Mouse (Mus musculus): ENCODE data around the gene Cenpe.
"Not testable (repeated sequence)": the region's sequence is repeated elsewhere in the genome, so short reads cannot be mapped to it uniquely, and the experiment has no call there.

Cenpe gene

GRCm38 (mm10) chr3:135211805-135212657, at the start of gene Cenpe:
Gene Cenpe, plus strand, starts transcription at chr3:135212537.
- DNase-seq (ENCODE audit: low read depth in 1 of 2, low spot score in 2 of 2): peak; percentile 55 to 85

DNA sequence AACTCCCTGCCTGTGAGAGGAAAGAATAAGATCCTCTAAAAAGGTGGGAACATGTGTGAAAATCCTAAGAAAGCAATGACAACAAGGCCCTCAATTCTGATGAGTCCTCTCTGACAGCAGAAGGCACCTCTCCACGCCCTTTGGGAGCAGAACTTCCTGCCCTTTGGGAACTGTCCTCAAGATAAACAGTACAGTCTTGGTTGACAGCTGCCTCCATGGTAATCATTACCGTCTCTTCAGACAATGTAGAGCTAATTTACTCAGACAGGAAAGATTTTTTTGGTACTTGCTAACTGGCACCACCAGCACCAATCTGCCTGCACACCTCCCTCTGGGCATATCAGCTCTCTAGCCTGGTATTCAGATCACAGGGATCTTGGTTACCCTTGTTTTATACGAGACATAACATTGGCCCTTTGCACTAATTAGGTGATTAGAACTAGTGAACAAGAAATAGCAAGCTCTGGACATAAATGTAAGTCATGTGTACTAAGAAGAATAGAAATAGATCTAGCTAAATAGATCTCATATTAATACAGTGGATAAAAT, 40.4 kb upstream of the Cenpe start:
- no peak for DNase-seq (ENCODE audit: low read depth in 1 of 2, low spot score in 2 of 2)

DNA sequence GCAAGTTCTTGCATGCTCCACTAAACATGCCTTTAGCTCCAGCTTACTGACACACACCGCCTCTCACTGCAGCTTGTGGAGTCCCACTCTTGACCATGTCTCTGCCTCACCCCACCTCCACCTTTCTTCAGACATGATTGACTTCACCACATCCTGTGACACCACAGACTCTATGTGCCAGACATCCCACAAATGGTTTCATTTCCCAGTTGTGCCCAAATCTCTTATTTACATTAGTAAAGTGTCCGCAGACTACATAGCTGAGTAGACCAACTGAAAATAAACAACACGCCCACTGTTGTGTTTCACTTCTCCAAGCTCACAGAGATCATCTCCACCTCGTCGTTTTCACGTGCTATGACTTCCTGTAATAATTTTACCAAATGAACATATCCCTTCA, 20.5 kb upstream of the Cenpe start:
- DNase-seq (ENCODE audit: low read depth in 1 of 2, low spot score in 2 of 2): no peak

GRCm38 (mm10) chr3:135198051-135198450, 14.3 kb upstream of the Cenpe start:
- not testable (repeated sequence) for DNase-seq (ENCODE audit: low read depth in 1 of 2, low spot score in 2 of 2)

- no peak for DNase-seq (ENCODE audit: low read depth in 1 of 2, low spot score in 2 of 2)
Observed at GRCm38 (mm10) chr3:135200409-135201303, 11.7 kb upstream of the Cenpe start.

DNA sequence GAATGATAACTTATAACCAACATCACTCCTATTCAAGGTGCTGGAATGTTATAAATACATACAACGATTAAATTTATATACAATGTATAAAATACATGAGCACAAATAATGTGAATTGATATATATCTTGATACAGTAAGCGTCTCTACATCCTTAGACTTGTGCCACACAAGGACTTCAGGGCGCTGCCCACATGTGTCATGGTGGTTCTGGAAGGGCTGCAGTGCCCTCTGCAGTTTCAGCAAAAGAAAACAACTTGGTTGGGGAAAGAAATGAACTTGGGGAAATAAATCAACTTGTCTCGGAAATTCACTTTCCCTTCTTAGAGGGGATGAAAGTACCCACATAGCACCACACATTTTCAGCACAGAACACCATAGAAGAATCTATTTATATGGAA, 5.7 kb upstream of the Cenpe start:
- no peak for DNase-seq (ENCODE audit: low read depth in 1 of 2, low spot score in 2 of 2)

GRCm38 (mm10) chr3:135212658-135213350, 467 bp downstream of the Cenpe start:
- no peak for DNase-seq (ENCODE audit: low read depth in 1 of 2, low spot score in 2 of 2)

DNA sequence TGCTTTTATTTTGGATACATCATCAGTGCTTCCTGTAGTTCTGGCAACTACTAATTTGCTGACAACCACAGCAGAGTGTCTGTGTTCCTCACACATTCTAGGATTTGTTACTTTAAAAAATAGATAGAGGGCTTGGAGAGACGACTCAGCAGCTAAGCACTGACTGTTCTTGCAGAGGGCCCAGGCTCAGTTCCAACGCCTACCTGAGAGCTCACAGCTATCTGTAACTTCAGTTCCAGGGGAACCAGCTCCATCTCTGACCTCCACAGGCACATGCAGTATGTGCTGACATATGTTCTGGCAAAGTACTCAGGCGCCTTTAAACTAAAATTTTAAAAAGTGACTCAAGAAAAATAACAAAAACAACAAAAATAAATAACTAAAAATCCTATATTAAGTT, 19.7 kb downstream of the Cenpe start:
- DNase-seq (ENCODE audit: low read depth in 1 of 2, low spot score in 2 of 2): no peak

GRCm38 (mm10) chr3:135232462-135232861, 20.1 kb downstream of the Cenpe start:
- no peak for DNase-seq (ENCODE audit: low read depth in 1 of 2, low spot score in 2 of 2)

DNA sequence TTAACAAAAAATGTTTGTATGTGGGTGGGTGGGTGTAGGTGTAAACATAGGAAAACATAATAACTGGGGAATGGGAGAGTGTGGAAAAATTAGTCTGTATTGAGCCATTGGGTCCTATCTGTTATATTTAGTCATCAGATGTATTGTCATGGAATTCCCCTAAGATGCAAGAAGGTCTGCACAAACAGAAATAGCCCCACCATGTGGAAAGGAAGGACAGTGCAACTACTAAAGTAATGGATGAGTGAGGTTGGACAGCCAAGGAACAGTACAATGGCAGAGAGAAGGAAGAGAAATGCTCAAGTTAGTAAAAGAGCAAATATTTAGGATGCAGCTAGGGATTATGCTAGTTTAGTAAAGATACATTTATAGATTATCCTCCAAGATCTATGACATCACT, 33.4 kb downstream of the Cenpe start:
- DNase-seq (ENCODE audit: low read depth in 1 of 2, low spot score in 2 of 2): no peak

- DNase-seq (ENCODE audit: low read depth in 1 of 2, low spot score in 2 of 2): no peak
Observed at GRCm38 (mm10) chr3:135246828-135247227, 34.5 kb downstream of the Cenpe start.

GRCm38 (mm10) chr3:135249104-135249503, 36.8 kb downstream of the Cenpe start:
- DNase-seq (ENCODE audit: low read depth in 1 of 2, low spot score in 2 of 2): no peak

GRCm38 (mm10) chr3:135251825-135252224, 39.5 kb downstream of the Cenpe start:
- DNase-seq (ENCODE audit: low read depth in 1 of 2, low spot score in 2 of 2): no peak

- no peak for DNase-seq (ENCODE audit: low read depth in 1 of 2, low spot score in 2 of 2)
Observed at GRCm38 (mm10) chr3:135254784-135255183, 42.4 kb downstream of the Cenpe start.

DNA sequence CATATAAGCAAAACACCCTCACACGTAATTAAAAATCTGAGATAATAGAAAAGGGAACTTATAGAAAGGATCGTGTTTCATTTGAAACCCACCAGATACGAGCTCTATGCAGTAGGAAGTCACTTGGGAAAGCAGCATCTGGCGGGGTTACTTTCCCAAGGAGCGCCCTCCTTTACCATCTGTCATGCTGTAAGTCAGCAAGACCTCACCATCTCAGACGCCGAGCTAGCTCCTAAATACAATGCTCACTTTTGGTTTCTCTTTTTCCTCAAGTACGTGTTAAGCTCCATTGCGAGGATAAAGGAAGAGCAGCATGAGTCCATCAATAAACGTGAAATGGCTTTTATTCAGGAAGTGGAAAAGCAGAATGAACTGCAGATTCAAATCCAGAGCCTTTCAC, 46.6 kb downstream of the Cenpe start:
- DNase-seq (ENCODE audit: low read depth in 1 of 2, low spot score in 2 of 2): no peak

GRCm38 (mm10) chr3:135260233-135260632, 47.9 kb downstream of the Cenpe start:
- no peak for DNase-seq (ENCODE audit: low read depth in 1 of 2, low spot score in 2 of 2)

GRCm38 (mm10) chr3:135268616-135269015, 56.3 kb downstream of the Cenpe start:
- no peak for DNase-seq (ENCODE audit: low read depth in 1 of 2, low spot score in 2 of 2)

GRCm38 (mm10) chr3:135269391-135269990, 57.2 kb downstream of the Cenpe start:
- DNase-seq (ENCODE audit: low read depth in 1 of 2, low spot score in 2 of 2): no peak

DNA sequence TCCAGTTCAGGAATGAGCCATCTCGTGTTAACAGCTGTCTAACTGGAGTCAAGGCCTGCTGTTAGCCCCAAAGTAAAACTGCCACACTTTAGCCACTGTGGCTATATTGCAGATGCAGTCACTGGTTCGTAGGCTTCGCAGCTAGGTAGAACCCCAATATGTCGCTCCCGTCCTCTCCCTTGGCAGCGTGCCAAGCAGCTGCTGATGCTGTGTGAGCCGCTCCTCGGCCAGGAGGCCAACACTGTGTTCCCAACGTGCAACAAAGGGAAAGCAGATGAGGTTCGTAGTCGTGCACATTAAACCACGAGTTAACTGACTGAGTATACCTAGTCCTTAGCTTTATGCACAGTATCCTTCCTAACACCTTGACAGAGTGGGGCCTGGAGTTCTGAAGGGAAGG, 60.3 kb downstream of the Cenpe start:
- no peak for DNase-seq (ENCODE audit: low read depth in 1 of 2, low spot score in 2 of 2)

DNA sequence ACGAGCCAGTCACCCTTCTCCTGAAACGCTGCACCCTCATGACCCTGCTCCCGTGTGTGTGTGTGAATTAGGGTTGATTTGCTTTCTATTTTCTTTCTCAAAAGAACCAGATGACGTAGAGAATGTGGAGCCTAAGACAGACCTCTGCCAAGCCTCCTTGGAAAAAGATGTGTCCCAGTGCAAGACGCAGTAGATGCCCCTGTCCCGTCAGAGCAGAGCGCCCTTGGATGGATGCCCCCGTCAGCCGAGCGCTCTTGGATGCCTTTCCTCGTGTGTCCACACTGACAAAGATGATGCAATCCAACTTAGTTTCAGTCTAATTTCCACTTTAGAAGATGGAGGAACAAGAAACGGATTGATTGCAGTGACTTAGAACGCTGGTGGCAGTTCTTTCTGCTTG, 60.7 kb downstream of the Cenpe start:
- DNase-seq (ENCODE audit: low read depth in 1 of 2, low spot score in 2 of 2): no peak

DNA sequence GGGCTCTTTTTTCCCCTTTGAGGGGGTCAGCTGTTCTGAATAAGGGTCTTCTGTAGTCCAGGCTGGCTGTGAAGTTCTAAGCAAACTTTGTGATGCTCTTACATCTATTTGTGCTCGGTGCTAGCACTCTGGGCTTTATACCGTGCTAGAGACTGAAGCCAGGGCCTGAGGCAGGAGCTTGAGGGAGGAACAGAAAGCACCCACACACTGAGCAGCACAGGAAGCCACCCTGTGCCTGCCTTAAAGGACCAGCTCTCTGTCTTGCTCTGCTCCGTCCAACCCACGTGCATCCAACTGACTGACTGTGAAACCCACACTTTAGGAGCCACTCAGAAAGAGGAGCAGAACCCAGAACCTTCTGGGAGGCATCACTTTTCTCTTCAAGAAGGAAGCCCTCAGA, 67.8 kb downstream of the Cenpe start:
- no peak for DNase-seq (ENCODE audit: low read depth in 1 of 2, low spot score in 2 of 2)
